Mouse (Mus musculus) spleen, adult 2 months (tissue): ENCODE data around the gene Hoxa13.

Source experiments
- CTCF ChIP-seq: fragments of 200-500 bp; IDR thresholded peaks from 2 replicates; pipeline ENCODE4 v1.5.1; 2011; ENCODE audit warnings: mild to moderate bottlenecking, inconsistent platforms; ENCODE audit not compliant: insufficient read depth, insufficient read length, insufficient replicate concordance; ENCODE audit errors: extremely low read depth
- POLR2A ChIP-seq: fragments of 200-500 bp; IDR thresholded peaks from 2 replicates; pipeline ENCODE4 v1.6.1; 2011; ENCODE audit warnings: low read depth, low read length, inconsistent platforms

DNA sequence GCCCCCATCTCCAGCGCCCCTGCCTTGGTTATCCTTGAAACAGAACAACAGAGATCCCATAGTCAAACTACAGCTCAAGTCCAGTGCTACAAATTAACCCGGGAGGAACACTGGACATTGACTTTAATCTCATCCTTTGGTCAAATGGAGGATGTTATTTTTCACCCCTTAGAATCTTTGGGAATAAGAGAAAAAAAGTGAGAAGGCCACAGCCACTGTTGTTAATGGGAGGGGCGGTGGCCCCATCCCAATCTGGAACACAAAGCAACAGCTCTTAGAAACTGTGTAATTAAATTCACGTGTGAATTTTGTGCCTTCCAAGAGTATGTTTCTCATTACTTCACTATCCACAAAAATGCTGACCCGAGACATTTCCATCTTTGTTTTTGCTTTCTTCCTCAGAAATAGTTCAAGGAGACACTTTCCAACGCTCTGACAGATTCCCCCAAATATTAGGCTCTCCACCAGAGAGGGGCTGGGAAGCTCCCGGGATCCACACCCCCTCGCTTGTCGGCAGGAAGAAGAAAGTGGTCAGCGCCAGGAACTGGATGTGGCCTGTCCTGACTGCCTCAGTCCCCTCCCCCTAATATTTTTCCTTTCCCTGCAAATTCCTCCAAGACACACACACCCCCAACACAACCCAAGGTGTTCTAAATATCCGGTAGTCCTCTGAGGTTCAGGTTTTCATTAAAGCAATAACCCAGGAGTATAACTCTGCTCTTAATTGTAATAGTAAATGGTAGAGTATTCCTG is 33.0 kb downstream of the Hoxa13 start:
- TF ChIP-seq CTCF (no peak), POLR2A (no peak)
